Mouse (Mus musculus) forebrain, embryonic 16.5 days (tissue): ENCODE measurements at regions not wholly inside any gene's neighbourhood (a gene's known extent, or its start where the extent isn't known, plus 50 kb on each side); places are given as distances from the start of the nearest gene placed in this dataset.
"Not testable (repeated sequence)": the region's sequence is repeated elsewhere in the genome, so short reads cannot be mapped to it uniquely, and the experiment has no call there.

ENCODE experiments used
- ATAC-seq: fragments of 200-750 bp; cut with Nextera tagmentation; 2 replicates; pipeline ENCODE4 v1.8.0; 2017; ENCODE audit warnings: mild to moderate bottlenecking, moderate library complexity
- H3K27ac ChIP-seq: fragments of 300-500 bp; sonication (generic); 2 replicates; pipeline ENCODE4 v1.5.1; 2014; ENCODE audit warnings: low read length, control low read depth
- H3K27me3 ChIP-seq: fragments of 300-500 bp; sonication (generic); replicated peaks from 2 replicates; pipeline ENCODE4 v1.6.1; 2014; ENCODE audit warnings: low read length; ENCODE audit not compliant: control insufficient read depth, insufficient read depth
- H3K36me3 ChIP-seq: fragments of 300-500 bp; sonication (generic); 2 replicates; pipeline ENCODE4 v1.6.1; 2014; ENCODE audit not compliant: control insufficient read depth, insufficient read depth
- H3K4me1 ChIP-seq: fragments of 300-500 bp; sonication (generic); replicated peaks from 2 replicates; pipeline ENCODE4 v1.6.1; 2014; ENCODE audit warnings: low read length; ENCODE audit not compliant: control insufficient read depth, insufficient read depth
- H3K4me2 ChIP-seq: fragments of 300-500 bp; sonication (generic); 2 replicates; pipeline ENCODE4 v1.6.1; 2014; ENCODE audit warnings: mild to moderate bottlenecking, low read length, control low read depth
- H3K4me3 ChIP-seq: fragments of 300-500 bp; sonication (generic); replicated peaks from 2 replicates; pipeline ENCODE4 v1.5.1; 2014; ENCODE audit warnings: mild to moderate bottlenecking, low read length, control low read depth
- H3K9ac ChIP-seq: fragments of 300-500 bp; sonication (generic); replicated peaks from 2 replicates; pipeline ENCODE4 v1.6.1; 2014; ENCODE audit warnings: low read depth, low read length, control low read depth
- H3K9me3 ChIP-seq: fragments of 300-500 bp; sonication (generic); 2 replicates; pipeline ENCODE4 v1.6.1; 2016; ENCODE audit warnings: low read length; ENCODE audit not compliant: control insufficient read depth
- WGBS: fragments of 180-500 bp; shearing (Covaris S2); extraction: QIAGEN DNeasy Blood & Tissue Kit; methylation state at CpG from one replicate; pipeline ENCODE4 v1.1.7; 2014; 5-methylcytosine and 5-hydroxymethylcytosine counted together

DNA sequence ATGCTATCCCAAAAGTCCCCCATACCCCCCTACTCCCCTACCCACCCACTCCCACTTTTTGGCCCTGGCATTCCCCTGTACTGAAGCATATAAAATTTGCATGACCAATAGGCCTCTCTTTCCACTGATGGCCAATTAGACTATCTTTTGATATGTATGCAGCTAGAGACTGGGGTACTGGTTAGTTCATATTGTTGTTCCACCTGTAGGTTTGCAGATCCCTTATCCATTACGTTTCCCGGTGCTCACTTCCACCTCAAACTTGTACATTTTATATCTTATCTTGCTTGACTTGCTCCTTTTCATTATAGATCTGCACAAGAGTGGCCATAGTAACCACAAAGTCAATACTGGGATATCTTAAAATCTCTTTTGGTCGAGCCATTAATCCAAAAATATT lies 2329.9 kb upstream of the Aga start:
- H3K27ac ChIP-seq, H3K27me3 ChIP-seq, H3K4me3 ChIP-seq, ATAC-seq, H3K9ac ChIP-seq, H3K4me1 ChIP-seq, H3K36me3 ChIP-seq, H3K4me2 ChIP-seq, H3K9me3 ChIP-seq: not testable (repeated sequence)
- WGBS, result 95% methylated on average over 3 of the region's 3 CpGs

DNA sequence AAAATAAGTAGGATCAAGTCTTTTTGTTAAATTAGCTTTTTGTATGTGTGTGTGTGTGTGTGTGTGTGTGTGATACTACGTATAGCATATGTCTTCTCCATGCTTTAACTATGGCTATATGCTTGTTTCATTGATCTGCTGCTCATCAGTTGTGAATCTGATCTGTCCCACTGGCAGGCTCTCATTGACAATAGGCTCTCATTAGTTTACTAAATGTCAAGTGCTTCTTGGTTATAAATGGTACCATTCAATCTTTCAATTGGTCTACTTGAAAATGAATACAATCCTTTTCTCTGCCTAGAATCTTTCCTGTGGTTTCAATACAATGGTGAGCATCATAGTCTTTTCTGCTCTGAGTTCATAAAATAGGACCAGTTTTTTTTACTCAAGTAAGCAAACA lies 2326.4 kb upstream of the Tenm3 start:
- 89% methylated on average over 1 of the region's 1 CpGs for WGBS
- H3K36me3 ChIP-seq, result no peaks in the 10 kb centered on the region
- no peaks in the 10 kb centered on the region for H3K9me3 ChIP-seq
- H3K4me1 ChIP-seq, result no peaks in the 10 kb centered on the region
- ATAC-seq, result no peak
- H3K4me3 ChIP-seq, result no peak overlapping the region
- no peak overlapping the region for H3K9ac ChIP-seq
- no peaks in the 10 kb centered on the region for H3K27me3 ChIP-seq
- no peak overlapping the region for H3K4me2 ChIP-seq
- H3K27ac ChIP-seq, result no peak overlapping the region

DNA sequence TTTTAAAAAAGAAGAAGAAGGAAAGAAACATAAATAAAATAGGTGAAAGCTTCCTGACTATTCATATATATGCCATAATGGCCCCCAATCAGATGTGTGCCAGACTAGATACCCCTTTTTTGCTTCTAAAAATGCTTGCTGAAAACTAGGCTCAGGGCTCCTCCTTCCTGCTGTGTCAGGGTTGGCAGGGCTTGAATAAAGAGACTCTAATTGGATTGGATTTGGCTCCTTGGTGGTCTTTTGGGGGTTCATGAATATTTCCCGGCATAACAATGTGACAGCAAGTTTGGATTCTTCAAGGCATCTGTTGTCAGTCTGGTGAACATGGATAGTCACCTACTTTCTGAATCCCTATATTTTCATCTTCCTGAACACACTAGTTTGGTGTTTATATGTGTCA lies 2301.6 kb upstream of the Tenm3 start:
- H3K4me3 ChIP-seq, result no peak overlapping the region
- H3K9ac ChIP-seq, result no peak overlapping the region
- ATAC-seq, result peak; percentile 52; the same call in 1 of the 2 replicates
- no peaks in the 10 kb centered on the region for H3K36me3 ChIP-seq
- no peak overlapping the region for H3K27ac ChIP-seq
- H3K9me3 ChIP-seq, result no peaks in the 10 kb centered on the region
- 17% methylated on average over 1 of the region's 1 CpGs for WGBS
- H3K27me3 ChIP-seq, result no peaks in the 10 kb centered on the region
- no peak overlapping the region for H3K4me2 ChIP-seq
- H3K4me1 ChIP-seq, result no peaks in the 10 kb centered on the region

DNA sequence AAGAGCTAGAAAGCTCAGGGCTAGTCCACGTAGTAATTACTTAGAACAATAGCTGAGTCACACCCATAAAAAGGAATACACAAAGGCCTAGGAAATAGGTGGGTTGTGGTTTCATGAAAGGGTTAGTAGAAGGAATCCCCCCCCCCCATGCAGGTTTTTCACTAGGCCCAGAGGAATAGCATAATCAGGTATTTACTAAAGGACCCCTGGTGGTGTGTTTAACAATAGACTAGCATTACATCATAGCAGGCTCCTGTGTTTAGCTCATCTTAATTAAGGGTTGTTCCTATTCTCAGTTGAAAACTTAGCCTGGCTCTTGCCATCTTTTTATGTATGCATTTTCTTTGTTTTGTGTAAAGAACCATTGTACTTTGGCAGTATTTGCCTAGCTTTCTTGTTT lies 2281.7 kb upstream of the Tenm3 start:
- WGBS, result 17% methylated on average over 1 of the region's 1 CpGs
- not testable (repeated sequence) for H3K36me3 ChIP-seq, ATAC-seq, H3K27me3 ChIP-seq, H3K27ac ChIP-seq, H3K9me3 ChIP-seq, H3K4me1 ChIP-seq, H3K4me2 ChIP-seq, H3K9ac ChIP-seq, H3K4me3 ChIP-seq
